Mouse (Mus musculus): ENCODE results near the gene Il27.

Il27 gene

GRCm38 (mm10) chr7:126607796-126608195, 13.1 kb upstream of the Il27 start:
- in situ Hi-C loops (cut with MboI; ENCODE audit: low sequenced_read_pairs): no loop called here

GRCm38 (mm10) chr7:126607064-126607463, 12.3 kb upstream of the Il27 start:
- in situ Hi-C loops (cut with MboI; ENCODE audit: low sequenced_read_pairs): no loop called here

- in situ Hi-C loops (cut with MboI; ENCODE audit: low sequenced_read_pairs): no loop called here
These were observed 11.9 kb upstream of the Il27 start for GRCm38 (mm10) chr7:126606611-126607010.

GRCm38 (mm10) chr7:126602650-126603049, 7.9 kb upstream of the Il27 start:
- in situ Hi-C loops (cut with MboI; ENCODE audit: low sequenced_read_pairs): no loop called here

GRCm38 (mm10) chr7:126601896-126602295, 7.2 kb upstream of the Il27 start:
- in situ Hi-C loops (cut with MboI; ENCODE audit: low sequenced_read_pairs): no loop called here

- in situ Hi-C loops (cut with MboI; ENCODE audit: low sequenced_read_pairs): no loop called here
These were observed 4.2 kb upstream of the Il27 start for GRCm38 (mm10) chr7:126598919-126599318.

GRCm38 (mm10) chr7:126596414-126596813, 1.7 kb upstream of the Il27 start:
- in situ Hi-C loops (cut with MboI; ENCODE audit: low sequenced_read_pairs): no loop called here

- in situ Hi-C loops (cut with MboI; ENCODE audit: low sequenced_read_pairs): no loop called here
These were observed 1.1 kb upstream of the Il27 start for GRCm38 (mm10) chr7:126595890-126596289.

GRCm38 (mm10) chr7:126587779-126588178, 7.0 kb downstream of the Il27 start:
- in situ Hi-C loops (cut with MboI; ENCODE audit: low sequenced_read_pairs): no loop called here

GRCm38 (mm10) chr7:126586839-126587238, 7.9 kb downstream of the Il27 start:
- in situ Hi-C loops (cut with MboI; ENCODE audit: low sequenced_read_pairs): no loop called here

GRCm38 (mm10) chr7:126585717-126586116, 9.0 kb downstream of the Il27 start, which contains the start of gene Cln3:
TSS of gene Cln3 (minus strand) at chr7:126585817.
- in situ Hi-C loops (cut with MboI; ENCODE audit: low sequenced_read_pairs): no loop called here

- in situ Hi-C loops (cut with MboI; ENCODE audit: low sequenced_read_pairs): no loop called here
These were observed 10.2 kb downstream of the Il27 start, which contains the start of gene Apobr for GRCm38 (mm10) chr7:126584506-126584977. TSS of gene Apobr (plus strand) at chr7:126584942.

GRCm38 (mm10) chr7:126583761-126584160, 11.0 kb downstream of the Il27 start:
- in situ Hi-C loops (cut with MboI; ENCODE audit: low sequenced_read_pairs): no loop called here

GRCm38 (mm10) chr7:126583251-126583709, 11.5 kb downstream of the Il27 start:
- in situ Hi-C loops (cut with MboI; ENCODE audit: low sequenced_read_pairs): no loop called here

- in situ Hi-C loops (cut with MboI; ENCODE audit: low sequenced_read_pairs): no loop called here
These were observed 12.0 kb downstream of the Il27 start for GRCm38 (mm10) chr7:126582759-126583158.

- in situ Hi-C loops (cut with MboI; ENCODE audit: low sequenced_read_pairs): no loop called here
These were observed 13.1 kb downstream of the Il27 start for GRCm38 (mm10) chr7:126581661-126582060.

- in situ Hi-C loops (cut with MboI; ENCODE audit: low sequenced_read_pairs): loop anchor here (10.0 kb wide), 2 partner anchors 56 to 116 kb away; partner anchors contain the start of genes Bola2, Nupr1 and Slx1b
These were observed 15.6 kb downstream of the Il27 start for GRCm38 (mm10) chr7:126579172-126579571.

- in situ Hi-C loops (cut with MboI; ENCODE audit: low sequenced_read_pairs): loop anchor here (10.0 kb wide), 2 partner anchors 58 to 118 kb away; partner anchors contain the start of genes Bola2, Nupr1 and Slx1b
These were observed 17.8 kb downstream of the Il27 start for GRCm38 (mm10) chr7:126576946-126577345.

- in situ Hi-C loops (cut with MboI; ENCODE audit: low sequenced_read_pairs): no loop called here
These were observed 28.5 kb downstream of the Il27 start, which contains the start of gene Eif3c for GRCm38 (mm10) chr7:126566094-126566765. TSS of gene Eif3c (minus strand) at chr7:126566411.

- in situ Hi-C loops (cut with MboI; ENCODE audit: low sequenced_read_pairs): no loop called here
These were observed 29.0 kb downstream of the Il27 start for GRCm38 (mm10) chr7:126565693-126566092.

- in situ Hi-C loops (cut with MboI; ENCODE audit: low sequenced_read_pairs): no loop called here
These were observed 38.1 kb downstream of the Il27 start for GRCm38 (mm10) chr7:126556635-126557034.

GRCm38 (mm10) chr7:126554796-126555195, 39.9 kb downstream of the Il27 start:
- in situ Hi-C loops (cut with MboI; ENCODE audit: low sequenced_read_pairs): no loop called here
